Mouse (Mus musculus) G1E (cell line): ENCODE data around the gene Ddx49.

Experiments used
- CTCF ChIP-seq: IDR thresholded peaks from 2 replicates; pipeline ENCODE4 v1.5.1; 2012; ENCODE audit warnings: low read depth, low read length, inconsistent platforms, mixed read lengths
- GATA1 ChIP-seq: IDR thresholded peaks from 2 replicates; pipeline ENCODE4 v1.6.1; 2012; ENCODE audit warnings: borderline replicate concordance, low read length, inconsistent platforms, mixed read lengths
- TAL1 ChIP-seq: conservative IDR thresholded peaks from 2 replicates; pipeline ENCODE4 v1.6.1; 2012; ENCODE audit warnings: low read depth, low read length, inconsistent platforms, mixed read lengths

- TF ChIP-seq CTCF (no peak), GATA1 (no peak), TAL1 (no peak)
These were observed 34.6 kb downstream of the Ddx49 start for GRCm38 (mm10) chr8:70267674-70268073.
